Mouse (Mus musculus): ENCODE results near the gene Spc25.
A peak's percentile ranks its signal among the peaks of the same experiment; 100 is the strongest.

Gene Spc25

DNA sequence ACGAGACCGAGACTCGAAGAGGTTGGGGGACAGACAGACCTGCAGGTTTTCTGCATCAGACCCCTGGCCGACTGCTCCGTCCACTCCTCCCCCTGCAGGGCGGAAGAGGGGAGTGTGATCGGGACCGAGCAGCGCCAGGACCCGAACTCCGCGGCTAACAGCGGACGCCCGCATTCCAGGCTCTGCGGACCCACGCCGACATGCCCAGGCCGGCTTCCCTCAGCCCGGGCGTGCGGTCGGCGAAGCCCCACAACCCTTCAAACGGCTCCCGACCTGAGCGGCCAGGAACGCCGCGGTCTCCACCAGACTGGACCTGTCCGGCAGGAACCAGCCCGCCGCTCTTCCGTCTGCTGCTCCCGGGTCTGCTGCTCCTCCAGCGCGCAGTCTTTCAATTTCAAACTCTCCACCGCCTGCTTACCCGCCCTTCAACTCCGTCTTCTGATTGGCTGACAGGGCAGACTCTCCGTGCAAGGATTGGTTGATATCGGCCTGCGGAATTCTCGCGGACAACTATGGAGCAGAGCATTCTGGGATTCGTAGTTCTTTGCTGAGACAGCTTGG is at the start of gene Spc25:
TSS of gene Spc25 (minus strand) at position 404 of the 561 bp plus-strand sequence.
- peak; percentile 96 for DNase-seq (ENCODE audit: low read depth, low spot score)

GRCm38 (mm10) chr2:69248221-69248755 is 42.3 kb upstream of the Spc25 start:
- DNase-seq (ENCODE audit: low read depth, low spot score) = no peak

GRCm38 (mm10) chr2:69247081-69247480 is 41.1 kb upstream of the Spc25 start:
- DNase-seq (ENCODE audit: low read depth, low spot score) = no peak

GRCm38 (mm10) chr2:69244924-69245323 is 38.9 kb upstream of the Spc25 start:
- peak; percentile 16 for DNase-seq (ENCODE audit: low read depth, low spot score)

GRCm38 (mm10) chr2:69239315-69239714 is 33.3 kb upstream of the Spc25 start:
- DNase-seq (ENCODE audit: low read depth, low spot score) = no peak

- no peak for DNase-seq (ENCODE audit: low read depth, low spot score)
Observed at GRCm38 (mm10) chr2:69234976-69235678, 29.1 kb upstream of the Spc25 start.

DNA sequence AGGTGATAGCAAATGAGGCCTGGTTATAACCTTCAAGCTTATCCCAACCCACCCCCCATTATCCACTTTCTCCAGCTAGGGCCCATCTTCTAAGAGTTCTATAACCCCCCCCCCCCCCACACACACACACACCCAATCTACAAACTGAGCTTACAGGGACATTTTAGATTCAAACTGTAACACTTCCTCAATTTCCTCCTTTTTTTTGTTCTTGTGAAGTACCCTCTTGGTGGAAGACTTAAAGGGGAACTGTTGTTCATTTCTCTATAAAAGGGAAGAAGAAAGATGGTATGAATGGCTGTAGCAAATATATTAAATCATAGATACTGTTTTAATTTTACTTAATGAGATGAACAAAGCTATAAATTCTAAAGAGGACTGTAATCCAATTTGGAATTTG is 26.1 kb upstream of the Spc25 start:
- no peak for DNase-seq (ENCODE audit: low read depth, low spot score)

DNA sequence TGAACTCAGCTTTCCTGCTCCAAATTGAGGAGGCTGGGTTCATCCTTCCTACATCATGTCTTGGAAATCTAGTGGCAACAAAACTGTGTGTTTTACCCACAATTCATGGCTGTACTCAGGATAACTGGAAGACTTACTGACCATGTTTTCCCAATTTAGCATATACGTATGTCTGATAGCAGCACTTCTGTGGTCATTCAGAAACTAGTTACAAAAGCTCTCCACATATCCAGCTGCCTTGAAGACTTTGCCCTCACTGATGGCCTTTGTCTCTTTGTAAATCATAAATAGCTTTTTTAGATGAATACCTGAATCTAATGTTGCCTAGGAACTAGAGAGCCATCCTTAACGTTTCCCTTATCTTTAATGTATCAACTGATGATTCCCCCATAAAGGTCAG is 24.1 kb upstream of the Spc25 start:
- no peak for DNase-seq (ENCODE audit: low read depth, low spot score)

GRCm38 (mm10) chr2:69228635-69229034 is 22.6 kb upstream of the Spc25 start:
- DNase-seq (ENCODE audit: low read depth, low spot score) = no peak

- no peak for DNase-seq (ENCODE audit: low read depth, low spot score)
Observed at GRCm38 (mm10) chr2:69226876-69227275, 20.9 kb upstream of the Spc25 start.

- DNase-seq (ENCODE audit: low read depth, low spot score) = no peak
Observed at GRCm38 (mm10) chr2:69224724-69225123, 18.7 kb upstream of the Spc25 start.

- DNase-seq (ENCODE audit: low read depth, low spot score) = no peak
Observed at GRCm38 (mm10) chr2:69222815-69223214, 16.8 kb upstream of the Spc25 start.

DNA sequence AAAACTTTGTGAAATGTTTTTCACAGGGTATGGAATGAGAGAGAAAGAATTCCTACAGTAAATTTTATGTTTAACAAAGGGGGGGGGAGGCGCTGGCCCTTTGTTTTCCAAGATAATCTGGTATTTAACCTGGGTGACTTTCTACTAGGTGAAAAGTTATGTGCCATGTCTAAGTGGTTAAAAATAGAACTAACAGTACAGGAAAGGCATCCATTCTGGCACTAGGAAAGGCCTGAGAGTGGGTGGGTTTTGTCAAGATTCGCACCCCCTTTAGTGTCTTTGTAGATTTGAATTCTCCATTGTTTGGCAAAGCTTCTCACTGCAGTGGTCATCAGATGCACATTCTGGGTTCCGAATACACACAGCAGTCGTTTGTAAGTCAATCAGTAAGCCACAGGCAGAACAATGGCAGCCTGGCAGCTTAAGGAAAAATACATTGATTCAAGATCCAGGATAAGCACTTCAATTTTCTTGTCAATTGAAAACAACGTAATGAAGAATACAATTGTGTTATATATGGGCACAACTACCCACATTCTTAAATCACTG is 15.9 kb upstream of the Spc25 start:
- no peak for DNase-seq (ENCODE audit: low read depth, low spot score)

DNA sequence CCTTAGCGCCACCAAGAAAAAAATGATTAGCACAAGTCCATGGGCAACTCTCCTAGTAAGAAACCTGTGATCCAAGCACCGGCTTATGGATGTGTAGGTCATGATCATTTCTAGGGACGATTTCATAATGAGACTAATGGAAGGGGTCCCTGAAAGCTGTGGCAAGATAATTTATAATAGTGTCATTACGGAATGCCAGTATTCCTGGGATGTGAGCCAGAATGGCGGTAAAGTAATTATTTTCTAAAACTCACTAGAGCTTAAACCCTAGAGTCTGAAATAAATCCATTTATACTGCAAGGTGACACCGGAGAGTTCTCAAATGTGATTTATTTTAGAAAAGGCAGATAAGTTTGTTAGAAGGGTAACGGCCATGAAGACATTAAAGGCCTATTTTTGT is 9.2 kb upstream of the Spc25 start:
- DNase-seq (ENCODE audit: low read depth, low spot score) = no peak

DNA sequence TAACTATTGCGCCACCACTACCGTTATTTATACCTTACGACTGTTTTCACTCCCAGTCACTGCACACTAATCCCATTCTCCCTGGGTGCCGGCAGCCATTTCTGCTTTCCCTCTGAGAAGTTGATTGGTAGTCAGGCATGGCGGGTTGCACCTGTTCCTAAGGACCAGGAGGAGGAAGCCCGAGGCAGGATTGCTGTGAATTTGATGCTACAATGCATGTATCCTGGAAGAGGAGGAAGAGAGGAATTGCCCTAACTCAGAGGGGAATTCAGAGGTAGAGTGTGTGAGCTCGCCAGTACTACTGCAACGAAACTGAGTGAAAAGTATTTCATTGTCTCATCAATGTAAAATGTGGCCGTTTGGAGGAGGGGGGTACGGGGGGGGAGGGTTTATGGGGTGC is 6.7 kb upstream of the Spc25 start:
- no peak for DNase-seq (ENCODE audit: low read depth, low spot score)

- no peak for DNase-seq (ENCODE audit: low read depth, low spot score)
Observed at GRCm38 (mm10) chr2:69210773-69211172, 4.8 kb upstream of the Spc25 start, which contains the start of gene G6pc2. G6pc2 (plus strand) TSS chr2:69211073.

DNA sequence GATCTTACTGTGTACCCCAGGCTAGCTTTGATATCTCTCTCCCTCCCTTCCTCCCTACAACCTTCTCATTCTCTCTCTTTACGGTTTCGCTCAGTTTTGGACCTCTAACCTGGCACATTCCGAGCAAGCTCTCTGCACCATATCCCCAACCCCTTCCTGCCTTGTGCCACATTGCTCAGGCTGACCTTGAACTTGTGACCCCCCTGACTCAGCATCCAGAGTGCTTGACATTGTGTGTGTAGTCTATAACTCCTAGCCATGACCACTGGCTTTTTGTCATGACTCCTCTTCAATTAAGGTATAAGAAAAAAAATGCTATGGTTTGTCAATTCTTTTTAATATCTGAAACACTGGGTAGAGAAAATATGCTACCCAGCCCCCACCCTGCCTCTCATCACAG is 3.7 kb upstream of the Spc25 start:
- DNase-seq (ENCODE audit: low read depth, low spot score) = no peak

DNA sequence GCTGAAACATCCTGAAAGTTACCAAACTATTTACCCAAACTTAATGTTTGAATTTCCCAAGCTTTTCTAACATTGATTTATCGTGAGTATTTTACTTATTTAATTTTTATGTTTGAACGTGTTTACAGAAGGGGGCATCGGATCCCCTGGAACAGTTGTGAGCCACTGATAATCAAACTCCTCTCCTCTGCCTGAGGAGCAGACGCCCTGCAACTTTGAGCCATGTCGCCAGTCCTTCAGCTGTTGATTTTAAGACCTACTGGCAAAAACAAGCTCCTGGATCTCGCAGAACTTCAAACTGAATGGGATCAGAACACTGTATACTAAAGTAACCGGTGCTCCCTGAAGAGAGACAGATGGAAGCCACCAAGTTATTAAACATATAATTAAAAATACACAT is 529 bp upstream of the Spc25 start:
- DNase-seq (ENCODE audit: low read depth, low spot score) = no peak

GRCm38 (mm10) chr2:69205185-69205584 is 809 bp downstream of the Spc25 start:
- no peak for DNase-seq (ENCODE audit: low read depth, low spot score)

DNA sequence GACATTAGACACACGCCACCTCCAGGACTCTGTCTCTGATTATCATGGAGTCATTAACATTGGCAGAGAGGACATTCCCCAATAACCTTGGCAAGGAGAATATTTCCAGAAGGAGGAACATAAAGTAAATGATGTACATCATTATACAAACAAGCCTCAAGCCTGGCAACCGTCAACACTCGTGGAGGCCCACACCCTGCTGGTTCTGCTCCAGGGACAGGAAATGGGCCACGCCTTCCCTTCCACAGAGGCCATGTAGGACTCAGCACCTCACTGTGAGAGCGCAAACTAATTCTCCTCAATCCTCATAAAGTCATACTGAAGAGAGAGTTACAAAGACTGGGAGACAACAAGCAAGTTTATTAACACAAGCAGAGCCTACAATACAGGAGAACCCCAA is 12.4 kb downstream of the Spc25 start:
- no peak for DNase-seq (ENCODE audit: low read depth, low spot score)

- DNase-seq (ENCODE audit: low read depth, low spot score) = no peak
Observed at GRCm38 (mm10) chr2:69191059-69191458, 14.9 kb downstream of the Spc25 start.

DNA sequence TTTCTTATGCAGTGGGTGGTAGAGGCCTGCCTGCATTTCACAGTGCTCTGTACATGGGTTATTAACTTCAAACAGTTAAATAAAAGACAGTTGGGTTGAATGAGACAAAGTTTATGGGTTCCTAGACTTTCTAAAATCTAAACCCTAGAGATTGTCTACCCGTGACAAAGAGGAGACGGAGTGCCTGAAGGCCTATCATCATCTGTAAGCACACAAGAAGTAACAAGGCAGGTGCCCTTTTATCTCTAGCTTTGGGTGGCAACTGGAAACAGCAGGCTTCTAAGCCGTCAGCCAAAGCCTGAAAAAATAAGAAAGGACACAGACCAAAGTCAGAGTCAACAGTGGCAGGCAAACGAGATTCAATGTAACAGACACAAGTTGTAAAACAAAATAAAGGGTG is 16.8 kb downstream of the Spc25 start:
- DNase-seq (ENCODE audit: low read depth, low spot score) = no peak

GRCm38 (mm10) chr2:69188732-69189131 is 17.3 kb downstream of the Spc25 start:
- peak; percentile 83 for DNase-seq (ENCODE audit: low read depth, low spot score)
